Mouse (Mus musculus): ENCODE data around the gene Mllt11. TPM values are rescaled to one million over a fixed set of nuclear protein-coding genes. Genes with fewer than 3 reads are reported as not detected.

The Mllt11 gene
- 11.5 and 15.5 TPM in 2 replicates for polyA plus RNA-seq (2015; fragmentation: Nextera tagmentation; extraction: Ambion mirVana)

DNA sequence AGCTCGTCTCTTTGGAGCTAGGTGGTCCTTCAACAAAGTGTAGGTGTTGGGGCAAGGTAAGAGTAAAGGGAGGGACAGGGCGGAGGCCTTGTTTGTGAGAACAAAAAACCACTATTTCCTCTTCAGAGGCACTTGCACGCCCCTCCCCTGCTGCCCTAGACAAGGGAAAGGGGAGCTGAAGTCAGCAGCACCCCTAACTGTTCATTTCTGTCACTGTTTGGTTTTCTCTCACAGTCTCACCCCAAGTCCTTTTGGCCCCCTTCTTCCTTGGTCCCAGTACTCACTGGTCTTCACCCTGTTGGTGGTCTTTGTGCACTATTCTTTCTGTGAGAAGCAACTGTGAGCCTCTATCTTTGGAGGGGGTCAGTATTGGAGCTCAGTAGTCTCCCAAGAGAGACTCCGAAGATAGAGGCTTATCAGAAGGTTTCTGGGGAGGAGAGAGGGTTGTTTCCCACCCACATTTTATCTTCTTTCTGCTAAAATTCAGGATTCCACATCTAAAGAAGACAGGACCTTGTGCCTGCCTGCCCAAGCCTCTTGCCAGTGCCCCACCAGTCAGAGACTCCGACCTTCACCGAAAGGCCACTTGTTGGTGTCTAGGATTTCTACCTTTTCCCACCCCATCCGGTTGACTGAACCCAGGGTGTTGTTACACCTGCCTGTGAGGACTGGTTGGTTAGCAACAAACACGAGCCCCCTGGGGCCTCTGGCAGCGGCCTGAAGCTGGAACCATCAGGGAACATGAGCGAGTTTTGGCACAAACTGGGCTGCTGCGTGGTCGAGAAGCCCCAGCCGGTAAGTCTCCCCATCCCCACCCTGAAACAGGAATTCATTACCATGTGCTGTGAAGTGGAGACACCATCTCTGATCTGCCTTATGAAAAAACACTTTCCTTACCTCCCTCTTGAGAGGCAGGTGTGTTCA lies at the start of gene Mllt11:
Mllt11 (minus strand) TSS at position 874 of the 924 bp plus-strand sequence.
- peak within 1 kb of the TSS; percentile 64 for H3K4me2 ChIP-seq
- H3K4me1 ChIP-seq = peaks cover 33% of the 10 kb centered on the region
- no peaks in the 10 kb centered on the region for H3K27me3 ChIP-seq
- 57% methylated on average over 13 of the region's 13 CpGs for WGBS
- no peak for ATAC-seq (ENCODE audit: insufficient number of reproducible peaks, low FRiP score, low TSS enrichment, low read depth)
- H3K36me3 ChIP-seq = peaks cover 53% of the 10 kb centered on the region
- peak within 1 kb of the TSS; percentile 90 for H3K4me3 ChIP-seq
- peak within 1 kb of the TSS; percentile 97 for H3K27ac ChIP-seq
- no peaks in the 10 kb centered on the region for H3K9me3 ChIP-seq
- H3K9ac ChIP-seq = no peak within 1 kb of the TSS

DNA sequence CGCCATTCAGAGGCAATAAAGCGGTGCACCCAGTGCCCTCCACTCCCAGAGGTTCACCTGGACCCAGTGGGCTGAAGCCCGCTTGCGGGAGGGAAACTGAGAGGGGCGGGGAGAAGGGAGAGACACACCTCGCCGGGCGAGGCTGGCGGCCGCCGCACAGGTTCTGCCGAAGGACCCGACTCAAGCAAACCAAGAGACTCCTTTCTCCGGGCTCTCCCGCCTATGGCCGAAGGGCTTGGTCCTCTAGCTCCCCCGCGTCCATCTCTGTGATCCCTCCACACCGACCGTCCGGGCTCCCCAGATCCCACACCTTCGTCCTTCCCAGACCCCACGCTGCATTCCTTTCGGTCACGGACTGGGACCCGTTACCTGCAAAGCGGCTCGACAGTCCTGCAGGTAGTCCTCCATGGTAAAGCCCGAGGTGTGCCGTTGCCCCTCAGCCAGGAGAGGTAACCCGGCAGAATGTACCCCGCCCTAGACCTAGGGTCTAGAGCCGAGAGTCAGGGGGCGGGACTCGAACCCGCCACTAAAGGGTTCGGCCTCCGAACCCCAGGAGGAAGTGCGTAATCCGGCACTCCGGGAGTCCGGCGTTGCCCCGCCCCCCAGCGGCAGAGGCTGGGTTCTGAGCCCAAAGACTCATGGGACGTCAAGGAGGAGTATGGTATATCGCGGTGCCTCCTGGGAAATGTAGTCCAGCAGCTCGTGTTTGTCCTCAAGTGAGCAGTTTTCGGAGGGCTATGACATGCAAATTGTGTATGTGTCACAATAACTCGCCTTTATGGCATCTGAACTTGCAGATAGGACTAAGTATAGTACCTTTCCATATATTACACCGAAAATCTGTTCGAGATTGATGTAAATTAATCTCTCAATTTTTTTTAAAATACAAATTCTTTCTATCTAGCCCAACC lies 49.5 kb upstream of the Mllt11 start, which contains the start of the genes Mindy1 and Prune1:
Mindy1 (plus strand) TSS at position 130 of the 911 bp plus-strand sequence.
Prune1 (minus strand) TSS at position 861 of the 911 bp plus-strand sequence.
- Histone ChIP-seq H3K4me3 (peak within 1 kb of the TSS; percentile 64), H3K9me3 (no peaks in the 10 kb centered on the region), H3K27ac (peak within 1 kb of the TSS; percentile 94), H3K4me2 (peak within 1 kb of the TSS; percentile 74), H3K27me3 (no peaks in the 10 kb centered on the region), H3K4me1 (peaks cover 24% of the 10 kb centered on the region), H3K36me3 (no peaks in the 10 kb centered on the region), H3K9ac (peak within 1 kb of the TSS; percentile 85)
- WGBS = under 1% methylated on average over 53 of the region's 53 CpGs
- peak; percentile 90 for ATAC-seq (ENCODE audit: insufficient number of reproducible peaks, low FRiP score, low TSS enrichment, low read depth)

- no peaks in the 10 kb centered on the region for H3K36me3 ChIP-seq
- no peaks in the 10 kb centered on the region for H3K27me3 ChIP-seq
- ATAC-seq (ENCODE audit: insufficient number of reproducible peaks, low FRiP score, low TSS enrichment, low read depth) = no peak
- 11% methylated on average over 8 of the region's 8 CpGs for WGBS
- peak overlapping the region; percentile 94 for H3K27ac ChIP-seq
- H3K4me1 ChIP-seq = peaks cover 24% of the 10 kb centered on the region
- H3K9ac ChIP-seq = peak overlapping the region; percentile 69
- peak overlapping the region; percentile 64 for H3K4me3 ChIP-seq
- no peaks in the 10 kb centered on the region for H3K9me3 ChIP-seq
- peak overlapping the region; percentile 74 for H3K4me2 ChIP-seq
Observed at GRCm38 (mm10) chr3:95280747-95281146, 48.8 kb upstream of the Mllt11 start.

DNA sequence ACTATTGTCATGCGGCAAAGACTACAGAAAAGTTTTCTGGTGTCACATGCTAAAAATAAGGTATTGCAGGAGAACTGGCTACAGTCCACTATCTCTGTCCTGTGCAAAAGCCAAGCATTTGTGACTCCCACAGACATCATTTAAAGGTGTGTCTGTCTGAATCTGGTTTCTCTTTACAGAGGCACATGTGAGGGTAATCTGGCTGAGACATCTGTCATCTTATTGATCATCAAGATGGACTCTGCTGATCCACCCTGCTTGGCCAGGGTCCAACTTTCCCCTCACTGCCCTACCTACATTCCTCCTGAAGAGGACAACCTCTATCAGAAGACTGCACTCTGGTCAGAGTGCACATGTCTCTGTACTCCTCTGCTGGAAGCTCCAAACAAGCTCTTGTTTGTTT lies 45.2 kb upstream of the Mllt11 start:
- Histone ChIP-seq H3K36me3 (no peaks in the 10 kb centered on the region), H3K4me1 (peaks cover 11% of the 10 kb centered on the region; the same call in 1 of the 2 replicates), H3K9ac (no peak overlapping the region), H3K9me3 (no peaks in the 10 kb centered on the region), H3K27ac (0 out of 2 replicates have a peak overlapping the region, but pooled peaks have one; percentile 17), H3K4me2 (no peak overlapping the region), H3K27me3 (no peaks in the 10 kb centered on the region), H3K4me3 (no peak overlapping the region)
- ATAC-seq (ENCODE audit: insufficient number of reproducible peaks, low FRiP score, low TSS enrichment, low read depth) = no peak
- WGBS = 88% methylated on average over 1 of the region's 1 CpGs

- Histone ChIP-seq H3K4me1 (peaks cover 11% of the 10 kb centered on the region; the same call in 1 of the 2 replicates), H3K9ac (no peak overlapping the region), H3K36me3 (no peaks in the 10 kb centered on the region), H3K4me3 (no peak overlapping the region), H3K4me2 (no peak overlapping the region), H3K27ac (no peak overlapping the region), H3K27me3 (no peaks in the 10 kb centered on the region), H3K9me3 (no peaks in the 10 kb centered on the region)
- no peak for ATAC-seq (ENCODE audit: insufficient number of reproducible peaks, low FRiP score, low TSS enrichment, low read depth)
- 79% methylated on average over 5 of the region's 5 CpGs for WGBS
Observed at GRCm38 (mm10) chr3:95276428-95276934, 44.5 kb upstream of the Mllt11 start.

DNA sequence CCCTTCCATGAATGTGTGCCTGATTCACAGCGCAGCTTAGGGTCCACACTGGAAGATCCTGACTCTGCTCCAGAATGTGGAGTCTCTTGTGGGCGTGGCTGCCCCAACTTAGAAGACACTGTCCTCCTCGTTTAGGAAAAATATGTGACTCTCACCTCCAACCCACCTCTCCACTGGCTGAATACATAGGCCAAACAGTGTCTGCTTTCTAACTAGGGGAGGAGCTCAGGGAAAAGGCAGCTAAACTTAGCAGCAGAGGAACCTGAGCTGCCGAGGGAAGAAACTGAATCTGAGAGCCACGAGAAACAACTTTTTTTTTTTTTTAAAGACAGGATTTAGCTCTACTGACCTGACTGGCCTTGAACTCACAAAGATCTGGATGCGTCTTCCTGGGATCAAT lies 43.2 kb upstream of the Mllt11 start:
- H3K9ac ChIP-seq = no peak overlapping the region
- 0 out of 2 replicates have a peak overlapping the region, but pooled peaks have one; percentile 24 for H3K27ac ChIP-seq
- no peak for ATAC-seq (ENCODE audit: insufficient number of reproducible peaks, low FRiP score, low TSS enrichment, low read depth)
- H3K4me3 ChIP-seq = no peak overlapping the region
- 66% methylated on average over 6 of the region's 6 CpGs for WGBS
- H3K27me3 ChIP-seq = no peaks in the 10 kb centered on the region
- H3K4me2 ChIP-seq = no peak overlapping the region
- peaks cover 6% of the 10 kb centered on the region; the same call in 1 of the 2 replicates for H3K4me1 ChIP-seq
- H3K36me3 ChIP-seq = no peaks in the 10 kb centered on the region
- H3K9me3 ChIP-seq = no peaks in the 10 kb centered on the region

- no peaks in the 10 kb centered on the region for H3K9me3 ChIP-seq
- H3K27me3 ChIP-seq = no peaks in the 10 kb centered on the region
- H3K4me2 ChIP-seq = no peak overlapping the region
- ATAC-seq (ENCODE audit: insufficient number of reproducible peaks, low FRiP score, low TSS enrichment, low read depth) = no peak
- no peak overlapping the region for H3K4me3 ChIP-seq
- no peak overlapping the region for H3K9ac ChIP-seq
- H3K27ac ChIP-seq = no peak overlapping the region
- peaks cover 4% of the 10 kb centered on the region; the same call in 1 of the 2 replicates for H3K36me3 ChIP-seq
- WGBS = 87% methylated on average over 4 of the region's 4 CpGs
- peaks cover 4% of the 10 kb centered on the region; the same call in 1 of the 2 replicates for H3K4me1 ChIP-seq
Observed at GRCm38 (mm10) chr3:95274453-95274852, 42.5 kb upstream of the Mllt11 start.

DNA sequence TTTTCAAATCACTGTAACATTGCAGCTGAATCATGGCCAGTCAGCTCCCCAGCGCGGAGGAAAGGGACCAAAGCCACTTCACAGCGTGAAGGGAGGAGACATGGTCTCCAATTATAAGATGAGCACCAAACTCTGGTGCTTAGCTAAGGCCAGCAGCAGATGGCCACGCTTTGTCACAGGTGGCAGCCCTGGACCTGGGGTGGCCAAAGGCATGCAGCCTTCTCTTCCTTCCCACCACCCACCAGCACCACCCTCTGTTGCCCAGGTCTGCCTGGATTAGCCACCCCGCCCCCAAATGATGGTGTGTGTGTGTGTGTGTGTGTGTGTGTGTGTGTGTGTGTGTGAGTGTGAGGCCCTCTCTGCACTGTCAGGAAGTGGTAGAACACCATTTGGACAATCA lies 41.5 kb upstream of the Mllt11 start:
- peaks cover 7% of the 10 kb centered on the region for H3K36me3 ChIP-seq
- H3K4me3 ChIP-seq = no peak overlapping the region
- peaks cover 4% of the 10 kb centered on the region; the same call in 1 of the 2 replicates for H3K4me1 ChIP-seq
- no peaks in the 10 kb centered on the region for H3K27me3 ChIP-seq
- H3K4me2 ChIP-seq = no peak overlapping the region
- no peak for ATAC-seq (ENCODE audit: insufficient number of reproducible peaks, low FRiP score, low TSS enrichment, low read depth)
- WGBS = 91% methylated on average over 5 of the region's 5 CpGs
- no peak overlapping the region for H3K9ac ChIP-seq
- no peak overlapping the region for H3K27ac ChIP-seq
- no peaks in the 10 kb centered on the region for H3K9me3 ChIP-seq

DNA sequence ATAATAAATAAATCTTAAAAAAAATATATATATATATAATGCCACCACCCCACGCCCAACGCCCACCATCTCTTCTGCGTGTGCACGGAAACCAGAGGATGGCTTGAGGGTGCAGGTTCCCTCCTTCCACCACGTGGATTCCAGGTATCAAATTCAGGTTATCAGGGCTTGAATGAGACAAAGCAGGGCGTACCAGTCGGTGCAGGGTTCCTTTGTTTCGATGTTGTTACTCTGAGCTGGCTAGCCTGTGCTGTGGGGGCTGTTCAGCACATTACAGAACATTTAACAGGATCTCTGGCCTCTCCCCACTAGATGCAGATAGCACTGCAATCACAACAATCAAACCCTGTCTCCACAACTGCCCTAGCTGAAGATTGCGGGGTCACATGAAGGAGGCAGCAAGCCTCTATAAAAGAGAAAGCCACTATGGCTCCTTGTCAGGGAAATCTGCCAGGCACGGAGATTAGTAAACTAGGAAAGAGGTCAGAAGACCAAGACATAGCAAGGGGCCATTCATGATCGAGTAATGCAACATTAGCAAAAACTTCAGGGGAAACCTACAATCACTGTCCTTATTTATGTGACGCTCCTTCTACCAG lies 38.9 kb upstream of the Mllt11 start:
- Histone ChIP-seq H3K9ac (no peak overlapping the region), H3K9me3 (no peaks in the 10 kb centered on the region), H3K4me3 (no peak overlapping the region), H3K36me3 (peaks cover 31% of the 10 kb centered on the region), H3K27ac (no peak overlapping the region), H3K27me3 (no peaks in the 10 kb centered on the region), H3K4me2 (no peak overlapping the region), H3K4me1 (peaks cover 4% of the 10 kb centered on the region; the same call in 1 of the 2 replicates)
- 85% methylated on average over 12 of the region's 12 CpGs for WGBS
- no peak for ATAC-seq (ENCODE audit: insufficient number of reproducible peaks, low FRiP score, low TSS enrichment, low read depth)

DNA sequence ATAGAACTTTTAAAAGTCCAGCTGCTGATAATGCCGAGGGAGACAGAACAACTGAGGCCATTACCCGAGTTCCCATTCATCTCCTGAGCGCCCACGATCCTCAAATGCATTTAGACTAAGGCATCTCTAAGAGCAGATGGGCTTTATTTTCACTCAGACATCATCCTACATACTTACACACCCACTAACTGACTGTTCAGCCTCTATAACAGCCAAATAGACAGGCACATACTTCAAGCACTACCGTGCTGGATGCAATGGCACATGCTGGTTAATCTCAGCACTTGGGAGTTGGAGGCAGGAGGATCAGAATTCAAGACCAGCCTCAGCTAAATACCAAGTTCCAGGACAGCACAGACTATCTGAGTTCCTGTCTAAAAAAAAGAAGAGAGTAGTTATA lies 37.8 kb upstream of the Mllt11 start:
- 89% methylated on average over 5 of the region's 5 CpGs for WGBS
- no peak for ATAC-seq (ENCODE audit: insufficient number of reproducible peaks, low FRiP score, low TSS enrichment, low read depth)

GRCm38 (mm10) chr3:95267855-95268254 lies 35.9 kb upstream of the Mllt11 start:
- Histone ChIP-seq H3K9ac (no peak overlapping the region), H3K27me3 (no peaks in the 10 kb centered on the region), H3K9me3 (no peaks in the 10 kb centered on the region), H3K4me2 (no peak overlapping the region), H3K36me3 (peaks cover 51% of the 10 kb centered on the region), H3K4me1 (no peaks in the 10 kb centered on the region), H3K27ac (no peak overlapping the region), H3K4me3 (no peak overlapping the region)
- ATAC-seq (ENCODE audit: insufficient number of reproducible peaks, low FRiP score, low TSS enrichment, low read depth) = no peak

More for the DNA sequence above, 37.8 kb upstream of the Mllt11 start:
- Histone ChIP-seq H3K4me3 (no peak overlapping the region), H3K27ac (no peak overlapping the region), H3K27me3 (no peaks in the 10 kb centered on the region), H3K9ac (no peak overlapping the region), H3K9me3 (no peaks in the 10 kb centered on the region), H3K4me1 (no peaks in the 10 kb centered on the region), H3K4me2 (no peak overlapping the region), H3K36me3 (peaks cover 35% of the 10 kb centered on the region)
